Mouse (Mus musculus): ENCODE results near the gene Snx30. TPM values are rescaled to one million over a fixed set of nuclear protein-coding genes. Genes with fewer than 3 reads are reported as not detected.

Gene Snx30
- polyA plus RNA-seq, 1 experiment from 2014 or later: 13.4 TPM

DNA sequence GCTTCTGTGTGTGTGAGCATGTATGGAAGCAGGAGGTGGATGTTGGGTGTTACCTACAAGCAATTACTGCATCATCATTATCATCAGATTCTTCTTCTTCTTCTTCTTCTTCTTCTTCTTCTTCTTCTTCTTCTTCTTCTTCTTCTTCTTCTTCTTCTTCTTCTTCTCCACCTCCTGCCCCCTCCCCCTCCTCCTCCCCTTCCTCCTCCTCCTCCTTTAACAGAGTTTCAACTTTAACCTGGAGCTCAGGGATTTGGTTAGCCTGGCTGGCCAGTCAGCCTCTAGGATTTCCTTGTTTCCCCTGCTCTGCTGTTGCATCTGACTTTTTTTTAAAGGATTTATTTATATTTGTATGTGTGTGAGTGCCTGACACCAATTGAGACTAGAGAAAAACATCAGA is 4.2 kb upstream of the Snx30 start, which contains the start of gene Inip:
Gene Inip (minus strand): TSS at position 101 of the 400 bp plus-strand sequence.
- no peak within 1 kb of the TSS for H3K9ac ChIP-seq
- peaks cover 4% of the 10 kb centered on the region for H3K4me1 ChIP-seq
- no peak within 1 kb of the TSS for H3K4me3 ChIP-seq (replicated peaks)
- H3K27ac ChIP-seq: no peak within 1 kb of the TSS
- no peaks in the 10 kb centered on the region for H3K36me3 ChIP-seq (replicated peaks)
- no peak for ATAC-seq (ENCODE audit: low FRiP score)
- H3K9me3 ChIP-seq: no peaks in the 10 kb centered on the region
- H3K4me2 ChIP-seq: no peak within 1 kb of the TSS
- H3K27me3 ChIP-seq: 0 out of 2 replicates have a peak, but pooled peaks cover 3% of the 10 kb centered on the region

DNA sequence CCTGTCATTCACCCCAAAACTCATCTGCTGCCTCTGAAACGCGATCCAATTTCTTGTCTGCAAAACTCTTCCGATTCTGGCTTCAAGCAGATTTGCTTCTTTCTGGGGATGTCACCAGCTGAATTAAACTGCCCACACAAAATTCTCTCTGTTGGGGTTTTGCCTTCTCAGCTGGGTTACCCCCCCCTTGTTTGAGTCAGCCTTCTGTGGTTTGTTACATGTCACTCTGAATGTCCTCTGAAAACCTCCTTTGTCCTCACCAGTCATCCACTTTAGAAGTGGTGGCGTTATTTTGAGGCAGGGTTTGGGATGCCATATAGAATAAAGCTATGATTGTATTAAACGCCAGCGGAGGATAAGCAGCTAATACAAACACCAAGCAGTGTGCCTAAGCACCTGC is 3.5 kb upstream of the Snx30 start:
- Histone ChIP-seq H3K36me3 (replicated peaks) (no peaks in the 10 kb centered on the region), H3K9ac (no peak overlapping the region), H3K9me3 (no peaks in the 10 kb centered on the region), H3K4me2 (no peak overlapping the region), H3K27ac (no peak overlapping the region), H3K27me3 (0 out of 2 replicates have a peak, but pooled peaks cover 3% of the 10 kb centered on the region), H3K4me1 (peaks cover 10% of the 10 kb centered on the region), H3K4me3 (replicated peaks) (no peak overlapping the region)
- ATAC-seq (ENCODE audit: low FRiP score): no peak
- WGBS: 78% methylated on average over 6 of the region's 6 CpGs

DNA sequence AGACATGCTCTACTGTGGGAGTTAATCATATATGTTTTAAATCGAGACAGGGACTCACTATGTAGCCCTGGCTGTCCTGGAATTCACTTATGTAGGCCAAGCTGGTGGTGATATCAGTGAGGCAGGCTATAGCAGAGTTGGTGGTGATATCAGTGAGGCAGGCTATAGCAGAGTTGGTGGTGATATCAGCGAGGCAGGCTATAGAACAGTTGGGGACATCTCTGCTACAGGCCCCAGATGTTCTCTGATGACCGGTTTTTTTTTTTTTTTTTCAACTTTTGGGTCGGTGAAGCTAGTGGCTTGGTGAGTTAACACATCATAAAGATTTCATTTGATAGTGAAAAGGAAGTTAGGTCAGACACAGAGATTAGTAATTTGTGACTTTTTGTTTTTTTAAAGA is 2.8 kb upstream of the Snx30 start:
- ATAC-seq (ENCODE audit: low FRiP score): no peak

DNA sequence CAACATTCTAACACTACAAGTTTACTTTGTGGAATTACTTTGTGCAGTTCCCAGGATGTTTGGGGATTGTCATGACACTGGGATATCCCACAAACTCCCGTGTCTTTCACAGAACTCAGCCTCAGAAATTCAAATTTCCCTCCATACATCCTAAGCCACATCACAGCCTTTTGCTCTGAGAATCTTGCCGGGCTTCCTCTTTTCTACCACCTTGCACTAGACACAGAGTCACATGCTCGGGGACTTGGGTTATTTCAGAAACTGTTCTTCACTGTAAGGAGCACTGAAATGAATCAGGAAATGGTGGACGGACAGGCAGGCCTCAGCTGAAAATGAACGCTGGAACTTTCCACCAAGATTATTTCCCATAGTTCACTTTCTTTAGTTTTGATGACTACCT is 2.3 kb upstream of the Snx30 start:
- Histone ChIP-seq H3K27ac (no peak overlapping the region), H3K4me3 (replicated peaks) (no peak overlapping the region), H3K9me3 (no peaks in the 10 kb centered on the region), H3K4me2 (no peak overlapping the region), H3K36me3 (replicated peaks) (no peaks in the 10 kb centered on the region), H3K9ac (no peak overlapping the region), H3K4me1 (peaks cover 16% of the 10 kb centered on the region), H3K27me3 (0 out of 2 replicates have a peak, but pooled peaks cover 3% of the 10 kb centered on the region)
- no peak for ATAC-seq (ENCODE audit: low FRiP score)
- 83% methylated on average over 5 of the region's 5 CpGs for WGBS

More for the DNA sequence above, 2.8 kb upstream of the Snx30 start:
- Histone ChIP-seq H3K36me3 (replicated peaks) (no peaks in the 10 kb centered on the region), H3K4me1 (peaks cover 16% of the 10 kb centered on the region), H3K27me3 (0 out of 2 replicates have a peak, but pooled peaks cover 3% of the 10 kb centered on the region), H3K9me3 (no peaks in the 10 kb centered on the region), H3K4me2 (no peak overlapping the region), H3K4me3 (replicated peaks) (no peak overlapping the region), H3K27ac (no peak overlapping the region), H3K9ac (no peak overlapping the region)
- 69% methylated on average over 4 of the region's 4 CpGs for WGBS

DNA sequence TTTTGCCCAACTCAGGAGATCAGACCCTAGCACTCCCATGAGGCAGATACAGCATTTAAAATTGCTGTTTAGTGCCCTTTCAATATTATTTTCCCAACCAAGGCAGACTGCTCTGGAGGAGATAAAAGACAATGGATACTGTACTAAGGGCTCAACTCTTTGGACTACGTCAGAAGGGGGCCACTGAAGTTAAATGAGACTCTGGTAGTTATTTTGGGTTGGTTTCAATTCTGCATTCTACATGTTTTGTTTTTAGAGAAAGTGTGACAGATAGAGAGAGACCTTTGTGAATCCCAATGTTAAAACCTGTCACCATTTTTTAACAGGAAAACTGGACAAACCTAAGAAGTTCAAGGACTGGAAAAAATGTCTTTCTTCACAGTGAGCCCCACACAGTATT is 886 bp upstream of the Snx30 start:
- Histone ChIP-seq H3K9ac (no peak overlapping the region), H3K4me2 (peak overlapping the region; percentile 97), H3K9me3 (no peaks in the 10 kb centered on the region), H3K36me3 (replicated peaks) (no peaks in the 10 kb centered on the region), H3K27ac (no peak overlapping the region), H3K4me3 (replicated peaks) (peak overlapping the region; percentile 91; the same call in 1 of the 2 replicates), H3K27me3 (0 out of 2 replicates have a peak, but pooled peaks cover 3% of the 10 kb centered on the region), H3K4me1 (peaks cover 22% of the 10 kb centered on the region)
- 73% methylated on average over 1 of the region's 1 CpGs for WGBS
- no peak for ATAC-seq (ENCODE audit: low FRiP score)

DNA sequence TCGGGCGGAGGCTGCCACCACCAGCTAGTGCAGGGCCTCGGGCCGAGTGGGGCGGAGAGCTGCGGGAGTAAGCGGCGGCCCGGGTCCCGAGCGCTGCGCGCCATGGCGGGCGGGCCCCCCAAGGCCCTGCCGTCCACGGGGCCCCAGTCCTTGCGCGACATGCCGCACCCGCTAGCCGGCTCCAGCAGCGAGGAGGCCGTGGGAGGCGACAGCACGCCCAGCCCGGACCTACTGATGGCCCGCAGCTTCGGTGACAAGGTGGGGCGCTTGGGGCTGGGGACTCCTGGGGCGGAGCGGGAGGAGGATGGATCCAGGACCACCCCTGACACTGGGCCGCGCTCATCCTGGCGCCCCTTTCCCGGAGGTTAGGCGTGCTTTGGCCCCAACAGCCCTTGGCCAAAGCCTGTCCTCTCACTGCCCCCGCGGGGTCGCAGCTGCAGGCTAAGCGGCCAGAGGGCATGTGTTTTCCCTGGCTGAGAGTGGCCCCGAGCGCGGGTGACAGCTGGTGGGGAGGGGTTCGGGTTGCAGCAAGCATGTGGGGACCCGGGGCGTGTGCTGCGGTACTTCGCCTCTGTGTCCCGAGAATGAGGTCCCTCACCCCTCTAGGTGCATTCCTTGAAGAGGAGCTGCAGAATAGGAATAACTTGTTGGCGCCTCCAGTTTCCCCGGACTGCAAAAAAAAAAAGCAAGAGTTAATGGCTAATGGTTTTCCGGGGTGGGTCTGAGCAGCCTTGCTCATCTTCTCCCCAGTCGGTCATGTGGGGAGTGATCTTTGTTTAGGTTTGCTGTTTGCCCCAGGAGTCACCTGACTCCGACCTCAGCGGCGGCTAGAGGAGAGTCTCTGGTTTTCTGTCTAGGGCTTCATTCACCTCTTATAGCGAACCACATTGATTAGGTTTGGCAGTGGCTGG is 583 bp downstream of the Snx30 start:
- Histone ChIP-seq H3K9me3 (no peaks in the 10 kb centered on the region), H3K4me2 (peak overlapping the region; percentile 97), H3K4me1 (peaks cover 22% of the 10 kb centered on the region), H3K9ac (peak overlapping the region; percentile 85), H3K4me3 (replicated peaks) (peak overlapping the region; percentile 91), H3K27ac (peak overlapping the region; percentile 68), H3K36me3 (replicated peaks) (no peaks in the 10 kb centered on the region), H3K27me3 (0 out of 2 replicates have a peak, but pooled peaks cover 3% of the 10 kb centered on the region)
- WGBS: under 1% methylated on average over 43 of the region's 58 CpGs
- ATAC-seq (ENCODE audit: low FRiP score): peak; percentile 74

DNA sequence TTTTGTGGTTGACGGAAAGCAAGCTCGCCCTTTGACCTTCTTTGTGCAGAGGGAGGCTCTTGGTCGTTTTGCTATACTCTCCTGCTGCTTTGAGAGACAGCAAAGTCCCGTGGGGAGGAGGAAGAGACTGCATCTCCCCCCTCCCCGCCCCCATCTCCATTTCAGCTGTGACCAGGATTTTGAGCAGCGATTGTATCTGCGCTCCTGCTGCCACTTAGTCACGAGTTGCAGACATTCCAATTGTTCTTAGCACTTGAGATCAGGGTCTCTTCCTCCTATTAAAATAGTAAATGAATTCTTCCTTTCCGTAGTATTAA is 1.2 kb downstream of the Snx30 start:
- ATAC-seq (ENCODE audit: low FRiP score): no peak
- Histone ChIP-seq H3K9me3 (no peaks in the 10 kb centered on the region), H3K27ac (no peak overlapping the region), H3K4me1 (peaks cover 22% of the 10 kb centered on the region), H3K9ac (peak overlapping the region; percentile 85), H3K36me3 (replicated peaks) (no peaks in the 10 kb centered on the region), H3K4me2 (peak overlapping the region; percentile 97), H3K27me3 (0 out of 2 replicates have a peak, but pooled peaks cover 3% of the 10 kb centered on the region), H3K4me3 (replicated peaks) (peak overlapping the region; percentile 91)
- WGBS: 2% methylated on average over 9 of the region's 9 CpGs

DNA sequence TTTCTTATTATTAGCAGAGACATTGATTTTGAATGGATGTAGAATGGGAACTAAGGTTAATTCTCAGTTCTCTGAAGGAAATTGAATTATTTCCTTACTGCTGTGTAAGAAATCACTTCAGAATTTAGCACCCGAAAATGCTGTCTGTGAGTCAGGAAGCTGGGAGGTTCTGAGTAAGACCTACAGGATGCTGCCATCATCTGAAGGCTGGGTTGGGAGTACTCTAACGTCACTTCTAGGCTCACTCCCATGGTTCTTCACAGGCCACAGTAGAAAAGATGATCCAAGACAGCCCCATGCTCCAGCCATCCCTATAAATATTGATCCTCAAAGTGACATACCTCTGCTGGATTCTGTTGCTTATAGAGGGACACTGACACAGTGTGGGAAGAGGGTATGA is 1.9 kb downstream of the Snx30 start:
- Histone ChIP-seq H3K36me3 (replicated peaks) (no peaks in the 10 kb centered on the region), H3K4me2 (no peak overlapping the region; the same call in 1 of the 2 replicates), H3K27ac (no peak overlapping the region), H3K9ac (no peak overlapping the region), H3K4me3 (replicated peaks) (no peak overlapping the region), H3K27me3 (no peaks in the 10 kb centered on the region), H3K9me3 (no peaks in the 10 kb centered on the region), H3K4me1 (peaks cover 22% of the 10 kb centered on the region)
- ATAC-seq (ENCODE audit: low FRiP score): no peak
- WGBS: 83% methylated on average over 2 of the region's 2 CpGs

DNA sequence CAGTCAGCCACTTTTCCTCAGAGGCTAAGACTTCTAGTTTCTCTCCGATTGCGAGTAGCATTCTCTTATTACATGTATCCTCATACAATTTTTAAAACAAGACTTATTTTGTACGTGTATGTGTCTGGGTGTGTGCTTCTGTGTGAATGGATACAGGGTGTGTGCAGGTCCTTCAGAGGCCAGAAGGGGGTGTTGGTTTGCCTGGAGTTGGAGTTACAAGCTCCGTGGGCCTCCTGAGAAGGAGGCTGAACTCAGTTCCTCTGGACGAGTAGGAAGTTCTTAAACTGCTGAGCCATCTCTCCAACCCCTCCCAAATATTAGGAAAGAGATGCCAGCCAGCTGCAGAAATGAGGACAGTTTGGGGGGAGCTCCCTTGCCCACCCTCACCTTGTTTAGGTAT is 2.8 kb downstream of the Snx30 start:
- no peak overlapping the region for H3K4me2 ChIP-seq
- 80% methylated on average over 5 of the region's 5 CpGs for WGBS

DNA sequence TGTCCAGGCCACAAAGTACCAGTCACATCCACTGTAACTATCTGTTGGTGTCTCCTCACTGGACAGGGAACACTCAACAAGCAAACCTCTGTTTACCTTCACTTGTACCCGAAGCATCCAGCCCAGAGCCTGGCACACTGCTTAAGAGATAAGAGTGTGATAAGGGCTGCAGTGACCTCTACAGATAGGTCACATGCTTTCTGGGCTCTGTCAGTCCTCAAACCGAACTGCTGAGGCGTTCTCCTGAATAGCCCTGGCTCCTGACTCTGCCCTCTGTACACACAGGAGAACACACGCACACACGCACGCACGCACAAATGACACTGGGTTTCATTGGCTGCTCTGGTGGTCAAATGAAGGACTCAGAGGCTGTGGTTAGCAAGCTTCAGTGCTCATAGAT is 8.5 kb downstream of the Snx30 start:
- WGBS: 85% methylated on average over 7 of the region's 7 CpGs
- Histone ChIP-seq H3K9ac (no peak overlapping the region), H3K4me3 (replicated peaks) (no peak overlapping the region), H3K27ac (no peak overlapping the region), H3K36me3 (replicated peaks) (no peaks in the 10 kb centered on the region), H3K27me3 (no peaks in the 10 kb centered on the region), H3K9me3 (no peaks in the 10 kb centered on the region), H3K4me1 (peaks cover 23% of the 10 kb centered on the region), H3K4me2 (no peak overlapping the region)
- no peak for ATAC-seq (ENCODE audit: low FRiP score)

More for the DNA sequence above, 2.8 kb downstream of the Snx30 start:
- Histone ChIP-seq H3K4me1 (peaks cover 22% of the 10 kb centered on the region), H3K9ac (no peak overlapping the region), H3K4me3 (replicated peaks) (no peak overlapping the region), H3K36me3 (replicated peaks) (no peaks in the 10 kb centered on the region), H3K27ac (no peak overlapping the region), H3K9me3 (no peaks in the 10 kb centered on the region), H3K27me3 (no peaks in the 10 kb centered on the region)
- ATAC-seq (ENCODE audit: low FRiP score): no peak

DNA sequence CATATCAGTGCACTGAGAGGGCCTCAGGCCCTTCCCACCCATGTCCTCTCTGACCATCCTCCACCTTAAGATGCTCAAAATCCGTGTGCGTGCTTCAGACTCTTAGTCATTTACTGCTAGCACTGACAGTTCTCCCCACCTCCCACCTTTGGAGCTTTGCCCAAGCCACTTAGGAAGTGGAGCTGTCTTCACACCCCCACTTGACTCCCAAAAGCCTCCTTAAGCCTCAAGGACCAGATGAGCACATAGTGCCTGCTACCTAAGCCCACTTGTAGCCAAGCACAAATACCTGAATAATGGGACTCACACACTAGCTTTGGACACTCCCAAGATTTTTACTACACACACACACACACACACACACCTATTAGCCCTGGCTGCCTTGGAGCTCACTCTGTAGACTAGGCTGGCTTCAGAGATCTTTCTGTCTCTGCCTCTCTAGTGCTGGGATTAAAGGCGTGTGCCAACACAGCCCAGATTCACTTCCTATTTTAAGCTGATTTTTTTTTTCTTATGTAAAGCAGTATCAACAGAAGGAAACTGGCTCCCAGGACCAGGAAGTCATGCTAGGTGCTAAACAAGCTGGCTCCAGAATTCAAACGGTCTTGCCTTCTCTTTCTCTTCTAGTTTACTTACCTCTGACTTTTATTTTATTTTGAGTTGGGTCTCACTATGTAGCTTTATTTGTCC is 9.6 kb downstream of the Snx30 start:
- no peaks in the 10 kb centered on the region for H3K9me3 ChIP-seq
- H3K27me3 ChIP-seq: no peaks in the 10 kb centered on the region
- no peak overlapping the region for H3K4me2 ChIP-seq
- H3K27ac ChIP-seq: no peak overlapping the region
- no peak for ATAC-seq (ENCODE audit: low FRiP score)
- no peak overlapping the region for H3K4me3 ChIP-seq (replicated peaks)
- no peak overlapping the region for H3K9ac ChIP-seq
- WGBS: 91% methylated on average over 4 of the region's 4 CpGs
- H3K36me3 ChIP-seq (replicated peaks): no peaks in the 10 kb centered on the region
- peaks cover 32% of the 10 kb centered on the region for H3K4me1 ChIP-seq

DNA sequence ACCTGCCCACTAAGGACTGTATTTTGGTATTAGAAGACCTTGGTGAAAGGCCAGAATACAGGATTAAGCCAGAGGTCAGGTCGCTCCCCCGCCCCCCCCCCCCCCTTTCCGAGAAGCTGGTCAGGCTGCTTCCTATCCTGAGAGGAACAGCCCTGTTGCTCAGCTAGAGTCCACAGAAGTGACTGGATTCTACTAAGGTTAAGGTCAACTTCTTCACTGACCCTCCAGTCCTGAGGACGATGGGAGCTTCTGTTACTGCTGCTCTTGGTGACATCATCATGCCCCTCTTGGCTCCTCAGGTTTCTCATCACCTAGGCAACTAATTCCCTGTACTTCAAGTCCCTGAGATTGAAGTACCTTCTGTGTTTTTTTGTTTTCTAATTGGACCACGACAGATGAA is 10.4 kb downstream of the Snx30 start:
- H3K27me3 ChIP-seq: no peaks in the 10 kb centered on the region
- no peak for ATAC-seq (ENCODE audit: low FRiP score)
- no peaks in the 10 kb centered on the region for H3K9me3 ChIP-seq
- no peak overlapping the region for H3K4me3 ChIP-seq (replicated peaks)
- H3K4me1 ChIP-seq: peaks cover 32% of the 10 kb centered on the region
- 40% methylated on average over 5 of the region's 5 CpGs for WGBS
- H3K4me2 ChIP-seq: no peak overlapping the region
- no peak overlapping the region for H3K9ac ChIP-seq
- no peaks in the 10 kb centered on the region for H3K36me3 ChIP-seq (replicated peaks)
- H3K27ac ChIP-seq: no peak overlapping the region
